Mouse (Mus musculus): ENCODE data around the gene Krt15.
A peak's percentile ranks its signal among the peaks of the same experiment; 100 is the strongest.

The Krt15 gene

DNA sequence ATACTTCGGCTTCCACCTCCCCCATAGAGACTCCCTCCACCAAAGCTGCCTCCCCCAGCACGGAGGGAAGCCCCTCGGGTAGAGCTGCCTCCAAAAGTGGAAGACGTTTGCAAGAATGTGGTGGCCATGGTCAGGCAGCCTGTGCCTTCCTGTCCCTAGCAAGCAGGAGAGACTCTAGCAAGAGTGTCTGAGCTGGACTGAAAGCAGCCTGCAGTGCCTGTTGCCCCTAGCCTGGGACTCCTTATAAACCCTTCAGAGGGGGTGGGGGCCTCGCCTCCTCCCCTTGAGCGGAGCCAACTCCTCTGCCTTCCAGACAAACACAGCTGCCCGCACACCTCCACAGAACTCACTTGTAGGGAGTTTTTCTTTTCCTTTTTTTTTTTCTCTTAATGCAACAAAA, at the start of gene Krt15:
Gene Krt15 (minus strand): TSS at position 198 of the 400 bp plus-strand sequence.
- DNase-seq (ENCODE audit: low read depth, low spot score) = no peak

GRCm38 (mm10) chr11:100181725-100182124, 46.0 kb upstream of the Krt15 start:
- DNase-seq (ENCODE audit: low read depth, low spot score) = no peak

GRCm38 (mm10) chr11:100179260-100179659, 43.5 kb upstream of the Krt15 start:
- no peak for DNase-seq (ENCODE audit: low read depth, low spot score)

DNA sequence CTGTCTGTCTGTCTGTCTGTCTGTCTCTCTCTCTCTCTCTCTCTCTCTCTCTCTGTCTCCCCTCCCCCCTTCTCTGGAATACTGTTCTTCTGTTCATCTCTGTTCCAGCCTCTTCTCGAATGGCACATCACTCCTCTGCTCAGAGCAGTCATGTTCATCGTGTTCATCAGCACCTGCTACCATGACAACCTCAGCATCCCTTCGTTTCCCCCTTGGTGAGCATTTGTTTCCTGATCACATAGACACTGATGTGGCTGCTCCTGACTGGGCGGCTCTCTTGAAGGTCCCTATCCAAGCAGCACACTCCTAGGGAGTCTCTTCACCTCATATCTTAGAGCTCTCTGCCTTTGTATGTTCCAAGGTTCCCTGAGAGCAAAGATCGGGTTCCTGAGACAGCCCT, 42.6 kb upstream of the Krt15 start:
- no peak for DNase-seq (ENCODE audit: low read depth, low spot score)

GRCm38 (mm10) chr11:100176791-100177190, 41.1 kb upstream of the Krt15 start:
- peak; percentile 41 for DNase-seq (ENCODE audit: low read depth, low spot score)

DNA sequence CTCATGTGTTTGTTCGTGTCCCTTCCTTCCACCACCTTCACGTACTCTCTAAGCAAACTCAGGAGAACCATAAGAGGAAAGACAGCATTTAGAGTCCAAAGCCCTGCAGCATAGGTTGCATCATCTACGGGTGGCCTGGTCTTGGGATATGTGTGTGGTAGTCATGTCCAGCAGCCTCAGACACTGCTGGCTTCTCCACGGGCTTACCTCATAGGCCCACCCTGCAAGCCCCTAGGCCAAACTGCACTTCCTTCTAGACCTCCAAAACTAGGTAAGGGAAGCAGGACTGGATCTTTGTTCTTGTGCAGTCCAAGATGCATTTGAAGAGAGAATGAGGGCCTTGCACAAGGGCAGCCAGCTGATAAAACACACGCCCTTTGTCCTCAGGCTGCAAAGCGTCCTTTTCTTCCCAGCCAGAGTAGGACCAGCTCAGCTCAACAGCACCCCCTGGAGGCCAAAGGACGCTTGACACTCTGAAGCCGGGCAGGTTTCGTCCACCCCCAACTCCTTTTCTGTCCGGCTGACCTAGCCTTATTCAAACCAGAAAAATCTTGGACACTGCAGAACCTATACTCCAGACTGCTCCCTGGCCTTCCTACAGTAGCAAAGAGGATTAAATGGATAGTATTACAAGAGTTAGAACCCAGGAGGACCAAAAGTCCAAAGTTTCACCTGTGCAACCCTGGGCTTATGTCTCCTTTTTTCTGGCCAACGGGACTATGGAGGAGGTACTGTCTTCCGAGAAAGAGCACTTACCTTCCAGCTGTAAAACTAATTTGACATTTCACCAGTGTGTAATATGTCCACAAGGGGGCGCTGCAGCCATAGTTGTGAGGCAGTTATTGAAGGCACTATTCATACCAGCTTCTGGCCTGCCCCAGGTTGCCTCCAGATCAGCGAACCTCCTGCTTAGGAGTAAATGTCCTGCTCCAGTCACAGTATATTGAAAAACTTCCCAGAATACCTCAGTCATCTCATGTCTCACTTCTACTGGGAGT, 33.3 kb upstream of the Krt15 start:
- peak; percentile 78 for DNase-seq (ENCODE audit: low read depth, low spot score)

GRCm38 (mm10) chr11:100168071-100168470, 32.3 kb upstream of the Krt15 start:
- no peak for DNase-seq (ENCODE audit: low read depth, low spot score)

DNA sequence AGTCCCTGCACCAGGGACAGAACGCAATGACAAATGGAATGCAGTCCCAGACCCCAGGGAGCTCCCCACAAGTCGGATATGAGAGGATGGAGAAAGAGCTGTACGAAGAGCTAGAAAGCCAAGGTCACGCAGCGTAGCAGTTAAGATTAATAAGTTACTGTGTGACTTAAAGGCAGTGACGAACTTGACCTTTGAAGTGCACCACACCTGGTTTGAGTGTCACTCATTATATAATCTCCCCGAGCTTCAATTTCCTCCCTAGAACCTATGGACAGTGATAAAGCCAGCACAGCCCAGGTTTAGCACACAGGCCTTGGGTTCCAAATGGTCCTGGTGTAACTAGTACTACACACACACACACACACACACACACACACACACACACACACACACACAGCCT, 28.7 kb upstream of the Krt15 start:
- DNase-seq (ENCODE audit: low read depth, low spot score) = no peak

DNA sequence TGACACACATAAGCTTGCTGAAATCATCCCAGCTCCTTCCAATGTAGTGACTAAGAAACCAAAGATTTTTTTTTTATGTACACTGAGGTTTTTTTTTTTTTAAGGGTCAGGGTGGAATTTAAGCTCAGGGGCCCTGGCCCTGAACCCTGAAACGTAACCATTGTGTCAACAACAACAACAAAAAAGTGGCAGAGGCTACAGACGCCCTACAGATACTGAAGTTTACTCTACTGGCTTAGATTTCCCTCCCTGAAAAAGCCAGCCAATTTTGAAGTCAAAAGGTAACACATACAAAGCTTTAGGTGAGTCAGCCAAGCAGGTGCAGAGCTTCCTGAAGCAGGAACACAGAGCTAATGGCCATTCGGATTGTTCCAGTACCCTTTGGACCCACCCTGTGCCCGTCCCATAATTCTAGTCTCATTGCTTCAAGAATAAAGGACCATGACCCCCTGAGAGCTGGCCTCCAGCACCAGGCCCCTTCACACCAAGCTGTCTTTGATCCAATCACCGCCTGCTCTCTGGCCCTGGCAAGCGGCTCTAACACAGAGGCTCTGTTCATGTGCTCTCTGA, 22.3 kb upstream of the Krt15 start:
- no peak for DNase-seq (ENCODE audit: low read depth, low spot score)

GRCm38 (mm10) chr11:100157331-100157730, 21.6 kb upstream of the Krt15 start:
- DNase-seq (ENCODE audit: low read depth, low spot score) = no peak

DNA sequence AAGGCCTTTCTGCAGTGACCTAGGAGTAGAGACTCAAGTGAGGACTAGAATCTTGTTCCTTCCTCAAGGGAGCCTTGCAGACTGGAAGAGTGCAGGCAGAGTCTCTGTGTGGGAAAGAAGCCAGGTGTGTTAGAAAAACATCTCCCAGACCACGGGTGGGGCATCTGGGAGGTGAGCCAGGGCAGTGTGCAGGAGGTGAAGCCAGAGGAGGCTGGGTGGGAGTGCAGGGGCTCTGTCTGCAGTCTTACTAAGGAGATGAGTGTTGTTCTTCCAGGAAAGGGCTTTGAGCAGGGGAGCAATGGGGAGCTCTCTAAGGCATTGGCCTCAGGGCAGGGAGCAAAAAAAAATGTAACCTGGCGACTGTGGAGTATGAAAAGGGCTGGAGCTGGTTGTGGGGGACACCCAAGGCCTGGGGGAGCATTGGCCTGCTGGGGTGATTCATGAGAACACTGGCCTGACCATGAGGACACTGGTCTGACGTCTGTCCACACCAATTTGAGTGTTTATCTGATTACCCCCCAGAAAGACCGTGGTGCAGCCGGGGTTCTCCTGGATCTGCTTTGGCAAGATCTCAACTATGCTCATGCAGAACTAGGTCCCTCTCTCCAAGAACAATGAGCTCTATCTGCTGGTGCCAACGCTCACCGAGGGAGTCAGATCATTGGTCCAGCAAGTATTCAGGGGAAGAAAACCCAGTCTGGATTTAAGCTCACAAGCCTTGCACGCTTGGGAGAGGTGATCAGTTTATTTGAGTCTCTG, 19.9 kb upstream of the Krt15 start:
- DNase-seq (ENCODE audit: low read depth, low spot score) = no peak

DNA sequence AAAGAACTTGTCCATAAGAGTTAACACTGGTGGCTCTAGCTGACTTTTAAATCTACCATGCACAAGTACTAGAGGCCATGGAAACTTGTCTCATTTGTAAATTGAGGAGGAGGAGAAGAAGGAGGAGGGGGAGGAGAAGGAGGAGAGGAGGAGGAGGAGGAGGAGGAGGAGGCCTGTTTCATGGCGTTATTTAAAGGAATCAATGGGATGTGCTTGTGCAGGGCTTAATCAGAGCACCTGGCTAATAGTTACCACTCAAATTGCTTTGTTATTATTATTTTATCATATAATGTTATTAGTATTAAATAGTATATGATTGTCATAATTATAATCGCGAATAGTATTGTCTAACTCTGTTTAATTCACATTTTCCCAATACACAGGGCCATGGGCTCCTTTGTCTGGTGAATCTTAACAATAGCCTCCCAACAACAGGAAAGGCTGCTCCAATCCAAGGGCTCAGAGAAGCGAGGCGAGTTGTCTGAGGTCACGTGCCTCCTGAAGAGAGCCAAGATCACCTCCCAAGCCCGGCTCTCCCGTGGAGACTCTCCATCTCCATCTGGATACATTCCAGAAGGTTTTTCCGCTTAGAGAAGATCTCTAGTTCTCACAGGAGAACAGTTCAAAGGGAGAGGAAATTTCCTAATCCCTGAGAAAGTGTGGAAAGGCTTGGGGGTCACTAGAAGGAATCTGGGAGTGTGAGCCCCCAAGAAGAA, 13.0 kb upstream of the Krt15 start, which contains the start of gene Krt19:
Gene Krt19 (minus strand): TSS at position 51 of the 716 bp plus-strand sequence.
- DNase-seq (ENCODE audit: low read depth, low spot score) = no peak

GRCm38 (mm10) chr11:100147566-100148353, 12.0 kb upstream of the Krt15 start:
- DNase-seq (ENCODE audit: low read depth, low spot score) = no peak

GRCm38 (mm10) chr11:100145858-100146560, 10.3 kb upstream of the Krt15 start:
- no peak for DNase-seq (ENCODE audit: low read depth, low spot score)

DNA sequence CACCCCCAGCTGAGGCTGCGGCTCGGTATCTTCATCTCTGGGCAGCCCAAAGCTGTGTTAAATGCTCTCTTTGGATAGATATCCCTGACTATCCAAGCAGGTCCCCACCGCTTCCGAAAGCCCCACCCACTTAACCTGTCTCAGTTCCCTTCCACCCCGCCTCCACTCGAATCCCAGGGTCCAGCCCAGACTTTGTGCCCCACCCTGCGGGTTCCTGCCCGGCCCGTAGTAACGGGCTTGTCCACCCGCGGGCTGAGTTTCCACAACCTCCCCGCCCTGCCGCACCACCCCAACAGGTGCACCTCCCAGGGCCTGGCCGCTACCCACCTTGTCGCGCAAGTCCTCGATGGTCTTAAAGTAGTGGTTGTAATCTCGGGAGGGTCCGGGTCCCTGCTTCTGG, 9.4 kb upstream of the Krt15 start:
- no peak for DNase-seq (ENCODE audit: low read depth, low spot score)

GRCm38 (mm10) chr11:100140966-100141365, 5.2 kb upstream of the Krt15 start:
- DNase-seq (ENCODE audit: low read depth, low spot score) = no peak

DNA sequence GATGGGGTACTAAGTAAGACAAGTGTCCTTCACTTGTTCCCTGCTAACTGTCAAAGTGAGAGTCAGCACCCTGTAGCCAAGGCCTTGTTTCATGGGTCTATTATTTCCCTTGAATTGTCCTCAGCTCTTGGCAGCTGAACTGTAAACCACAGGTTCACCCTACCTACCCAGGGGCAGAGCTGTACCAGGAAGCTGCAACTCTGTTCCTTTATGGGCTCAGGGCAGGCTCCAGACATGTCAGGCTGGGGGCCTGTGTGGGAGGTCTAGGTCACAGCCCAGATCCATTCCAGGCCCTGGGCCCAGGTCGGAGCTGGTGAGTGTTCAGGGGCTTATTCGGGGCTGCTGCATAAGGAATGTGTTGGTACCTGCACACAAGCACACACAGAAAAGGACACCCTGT, 3.7 kb upstream of the Krt15 start:
- no peak for DNase-seq (ENCODE audit: low read depth, low spot score)

DNA sequence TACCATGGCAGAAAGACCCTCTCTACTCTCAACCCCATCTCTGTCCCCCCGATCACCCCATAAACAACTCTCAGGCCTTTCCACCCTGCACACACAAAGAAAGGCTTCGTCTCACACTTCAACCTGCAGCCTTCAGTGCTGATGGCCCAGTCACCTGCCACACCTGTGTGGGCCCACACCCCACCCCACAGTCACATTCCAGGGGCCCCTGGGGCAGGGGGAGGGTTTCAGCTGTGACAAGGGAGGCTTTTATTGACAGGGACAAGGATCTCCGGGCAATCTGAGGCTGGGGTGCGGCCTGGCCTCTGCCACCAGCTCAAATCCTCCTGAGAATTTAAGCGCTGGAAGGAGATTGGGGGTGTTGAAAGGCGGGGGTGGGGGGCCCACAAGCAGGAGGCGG, 3.1 kb upstream of the Krt15 start:
- DNase-seq (ENCODE audit: low read depth, low spot score) = no peak

DNA sequence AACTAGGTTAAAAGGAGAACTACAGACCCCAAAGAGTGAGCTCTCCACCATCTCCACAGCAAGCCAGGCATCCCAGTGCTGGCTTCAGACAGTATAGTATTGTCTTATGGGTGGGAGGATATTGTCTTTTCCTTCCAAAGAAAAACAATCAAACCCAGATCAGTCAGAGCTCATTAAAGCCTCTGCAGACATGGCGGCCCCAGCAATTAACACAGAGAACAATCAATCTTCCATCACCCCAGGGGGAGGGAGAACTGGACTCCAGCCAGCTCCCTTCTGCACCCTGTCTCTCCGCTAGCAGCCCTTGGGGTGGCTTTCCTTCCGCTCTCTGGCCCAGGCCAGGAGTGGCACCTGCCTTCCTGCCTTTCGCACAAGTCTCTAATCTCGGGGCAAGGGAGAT, 2.0 kb upstream of the Krt15 start:
- DNase-seq (ENCODE audit: low read depth, low spot score) = no peak

DNA sequence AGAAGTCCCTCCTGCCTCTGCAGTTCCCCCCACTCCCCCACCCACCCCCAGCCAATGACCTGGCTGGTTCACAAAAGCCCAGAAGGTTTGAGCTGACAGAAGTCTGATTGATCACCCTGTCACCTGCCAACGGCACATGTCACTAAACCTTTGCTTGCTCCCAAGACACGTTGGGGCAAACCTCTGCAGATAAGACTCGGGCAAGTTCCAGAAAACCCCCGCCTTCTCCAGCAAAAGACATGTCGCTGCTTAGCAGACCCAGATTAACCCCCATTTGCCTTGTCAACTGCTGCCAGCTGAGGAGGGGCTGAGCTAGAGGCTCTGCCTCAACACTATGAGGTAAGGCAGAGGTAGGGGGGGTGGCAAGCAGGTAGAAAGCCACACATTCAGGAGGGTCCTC, 831 bp upstream of the Krt15 start:
- no peak for DNase-seq (ENCODE audit: low read depth, low spot score)

All from forelimb bud, embryonic 11.5 days (tissue).